Mouse (Mus musculus) heart, postnatal 0 days (tissue): ENCODE measurements at regions not wholly inside any gene's neighbourhood (a gene's known extent, or its start where the extent isn't known, plus 50 kb on each side); places are given as distances from the start of the nearest gene placed in this dataset.

Experiments used
- ATAC-seq: fragments of 200-750 bp; cut with Nextera tagmentation; 2 replicates; pipeline ENCODE4 v1.8.0; 2017; ENCODE audit warnings: low read depth, moderate number of reproducible peaks, moderate library complexity; ENCODE audit not compliant: insufficient read depth
- DNase-seq: peaks from one replicate; pipeline ENCODE4 v3.0.0-alpha.2; 2016; ENCODE audit warnings: low spot score
- H3K27ac ChIP-seq: fragments of 300-500 bp; sonication (generic); 2 replicates; pipeline ENCODE4 v1.5.1; 2014; ENCODE audit warnings: low read depth, mild to moderate bottlenecking
- H3K27me3 ChIP-seq: fragments of 300-500 bp; sonication (generic); 2 replicates; pipeline ENCODE4 v1.6.1; 2014; ENCODE audit warnings: low read length, mixed read lengths; ENCODE audit not compliant: control insufficient read depth, insufficient read depth
- H3K36me3 ChIP-seq: fragments of 300-500 bp; sonication (generic); replicated peaks from 2 replicates; pipeline ENCODE4 v1.6.1; 2014; ENCODE audit warnings: low read length, mixed read lengths; ENCODE audit not compliant: control insufficient read depth, insufficient read depth
- H3K4me1 ChIP-seq: fragments of 300-500 bp; sonication (generic); 2 replicates; pipeline ENCODE4 v1.6.1; 2014; ENCODE audit warnings: antibody characterized with exemption; ENCODE audit not compliant: control insufficient read depth, insufficient read depth
- H3K4me2 ChIP-seq: fragments of 300-500 bp; sonication (generic); 2 replicates; pipeline ENCODE4 v1.6.1; 2014; ENCODE audit warnings: low read depth, mild to moderate bottlenecking, low read length, moderate library complexity
- H3K4me3 ChIP-seq: fragments of 300-500 bp; sonication (generic); 2 replicates; pipeline ENCODE4 v1.5.1; 2014; ENCODE audit warnings: low read depth, low read length
- H3K9ac ChIP-seq: fragments of 300-500 bp; sonication (generic); replicated peaks from 2 replicates; pipeline ENCODE4 v1.6.1; 2014; ENCODE audit warnings: low read depth, low read length, mixed read lengths
- H3K9me3 ChIP-seq: fragments of 300-500 bp; sonication (generic); replicated peaks from 2 replicates; pipeline ENCODE4 v1.6.1; 2016; ENCODE audit warnings: low read length; ENCODE audit not compliant: control insufficient read depth
- CTCF ChIP-seq: IDR thresholded peaks from 2 replicates; pipeline ENCODE4 v1.5.1; 2016; ENCODE audit warnings: antibody characterized with exemption, control low read depth, low read depth
- EP300 ChIP-seq: IDR thresholded peaks from 2 replicates; pipeline ENCODE4 v1.6.1; 2016; ENCODE audit warnings: antibody characterized with exemption, low read depth
- WGBS: fragments of 180-500 bp; shearing (Covaris S2); extraction: QIAGEN DNeasy Blood & Tissue Kit; methylation state at CpG from one replicate; pipeline ENCODE4 v1.1.7; 2014; 5-methylcytosine and 5-hydroxymethylcytosine counted together

- Histone ChIP-seq H3K27ac (no peak overlapping the region), H3K4me2 (no peak overlapping the region), H3K9ac (no peak overlapping the region), H3K27me3 (no peaks in the 10 kb centered on the region), H3K4me3 (no peak overlapping the region), H3K4me1 (0 out of 2 replicates have a peak, but pooled peaks cover 6% of the 10 kb centered on the region), H3K36me3 (no peaks in the 10 kb centered on the region), H3K9me3 (no peaks in the 10 kb centered on the region)
- ATAC-seq, result no peak
- no peak for DNase-seq
- WGBS, result 79% methylated on average over 6 of the region's 6 CpGs
- TF ChIP-seq EP300 (no peak), CTCF (no peak)
Observed at GRCm38 (mm10) chr4:10254029-10254690, 620.1 kb upstream of the 2610301B20Rik start.

GRCm38 (mm10) chr4:10257537-10257936 lies 616.8 kb upstream of the 2610301B20Rik start:
- TF ChIP-seq EP300 (no peak), CTCF (no peak)
- Histone ChIP-seq H3K27ac (no peak overlapping the region), H3K4me3 (no peak overlapping the region), H3K4me1 (0 out of 2 replicates have a peak, but pooled peaks cover 6% of the 10 kb centered on the region), H3K36me3 (no peaks in the 10 kb centered on the region), H3K9me3 (no peaks in the 10 kb centered on the region), H3K9ac (no peak overlapping the region), H3K27me3 (no peaks in the 10 kb centered on the region), H3K4me2 (no peak overlapping the region)
- 18% methylated on average over 4 of the region's 4 CpGs for WGBS
- ATAC-seq, result peak; percentile 64
- no peak for DNase-seq

- Histone ChIP-seq H3K9me3 (no peaks in the 10 kb centered on the region), H3K9ac (no peak overlapping the region), H3K4me3 (no peak overlapping the region), H3K4me1 (0 out of 2 replicates have a peak, but pooled peaks cover 6% of the 10 kb centered on the region), H3K27me3 (no peaks in the 10 kb centered on the region), H3K4me2 (no peak overlapping the region), H3K36me3 (no peaks in the 10 kb centered on the region), H3K27ac (no peak overlapping the region)
- ATAC-seq, result no peak
- no peak for TF ChIP-seq EP300
- 64% methylated on average over 6 of the region's 6 CpGs for WGBS
- no peak for DNase-seq
Observed at GRCm38 (mm10) chr4:10260351-10260750, 613.9 kb upstream of the 2610301B20Rik start.

- 71% methylated on average over 2 of the region's 2 CpGs for WGBS
- ATAC-seq, result no peak
Observed at GRCm38 (mm10) chr4:10265942-10266341, 608.4 kb upstream of the 2610301B20Rik start.

GRCm38 (mm10) chr4:10285562-10285961 lies 588.7 kb upstream of the 2610301B20Rik start:
- Histone ChIP-seq H3K9me3 (no peaks in the 10 kb centered on the region), H3K4me1 (0 out of 2 replicates have a peak, but pooled peaks cover 7% of the 10 kb centered on the region), H3K36me3 (no peaks in the 10 kb centered on the region), H3K9ac (no peak overlapping the region), H3K4me3 (no peak overlapping the region), H3K27ac (no peak overlapping the region), H3K27me3 (no peaks in the 10 kb centered on the region), H3K4me2 (no peak overlapping the region)
- 0 out of 2 replicates have a peak, but pooled peaks have one; percentile 51 for ATAC-seq
- WGBS, result 8% methylated on average over 2 of the region's 2 CpGs
- no peak for DNase-seq
- no peak for TF ChIP-seq CTCF
- no peak for TF ChIP-seq EP300

More at GRCm38 (mm10) chr4:10265942-10266341, 608.4 kb upstream of the 2610301B20Rik start:
- DNase-seq, result no peak
- Histone ChIP-seq H3K27ac (no peak overlapping the region), H3K4me1 (no peaks in the 10 kb centered on the region), H3K36me3 (no peaks in the 10 kb centered on the region), H3K4me2 (no peak overlapping the region), H3K4me3 (no peak overlapping the region), H3K27me3 (no peaks in the 10 kb centered on the region), H3K9ac (no peak overlapping the region), H3K9me3 (no peaks in the 10 kb centered on the region)
- TF ChIP-seq EP300 (no peak), CTCF (no peak)

- no peak overlapping the region for H3K9ac ChIP-seq
- no peak overlapping the region for H3K4me2 ChIP-seq
- H3K9me3 ChIP-seq, result no peaks in the 10 kb centered on the region
- no peaks in the 10 kb centered on the region for H3K27me3 ChIP-seq
- no peak for DNase-seq
- WGBS, result 66% methylated on average over 3 of the region's 3 CpGs
- no peak; the same call in 1 of the 2 replicates for ATAC-seq
- no peak for TF ChIP-seq EP300
- TF ChIP-seq CTCF, result peak; percentile 48
- H3K27ac ChIP-seq, result no peak overlapping the region
- 0 out of 2 replicates have a peak, but pooled peaks cover 6% of the 10 kb centered on the region for H3K4me1 ChIP-seq
- H3K36me3 ChIP-seq, result no peaks in the 10 kb centered on the region
- H3K4me3 ChIP-seq, result no peak overlapping the region
Observed at GRCm38 (mm10) chr4:10290326-10290725, 584.0 kb upstream of the 2610301B20Rik start.
